Mouse (Mus musculus) right cerebral cortex, adult 2 months (tissue): ENCODE measurements around the gene Lypd6b.

Source experiments
- DNase-seq, 2 experiments: peaks; one replicate each; pipeline ENCODE4 v3.0.0; 2021 to 2022; ENCODE audit warnings: low spot score in 2 of 2

Lypd6b gene

DNA sequence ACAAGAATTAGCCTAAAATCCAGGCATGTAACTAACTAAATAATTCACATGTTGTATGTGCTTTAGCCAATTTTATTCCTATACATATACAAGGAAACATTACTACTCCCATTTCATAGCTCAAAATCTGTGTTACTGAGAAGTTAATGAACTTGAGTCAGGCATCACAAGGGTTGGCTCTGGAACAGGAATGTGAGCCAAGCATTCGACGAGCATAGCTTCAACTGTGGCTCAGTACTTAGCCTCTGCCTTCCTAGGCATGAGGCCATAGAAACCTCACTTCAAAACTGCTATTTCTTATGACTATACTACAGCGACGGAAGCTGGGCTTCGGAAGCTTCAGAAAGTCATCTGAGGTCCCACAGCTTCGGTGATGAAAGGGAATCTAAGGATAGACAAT is 152.9 kb downstream of the Lypd6b start:
- DNase-seq: no peak

DNA sequence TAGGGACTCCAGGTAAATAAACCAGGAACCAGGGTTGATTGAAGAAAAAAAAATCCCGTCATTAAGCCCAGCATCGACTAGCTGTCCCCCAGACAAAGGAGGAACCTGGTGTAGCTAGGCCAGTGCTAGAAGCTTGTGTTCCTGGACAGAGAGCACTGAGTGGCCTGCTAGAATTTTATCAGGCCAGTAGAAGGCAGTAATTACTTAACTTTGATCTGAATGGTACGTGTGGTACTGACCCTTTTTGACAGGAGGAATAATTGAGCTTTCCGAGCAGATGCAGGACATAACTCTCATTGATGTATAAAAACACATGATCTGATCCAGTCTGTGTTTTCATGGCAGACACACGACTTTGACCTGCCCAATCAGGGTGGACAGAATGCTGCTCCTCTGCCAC is 154.6 kb downstream of the Lypd6b start:
- no peak for DNase-seq

DNA sequence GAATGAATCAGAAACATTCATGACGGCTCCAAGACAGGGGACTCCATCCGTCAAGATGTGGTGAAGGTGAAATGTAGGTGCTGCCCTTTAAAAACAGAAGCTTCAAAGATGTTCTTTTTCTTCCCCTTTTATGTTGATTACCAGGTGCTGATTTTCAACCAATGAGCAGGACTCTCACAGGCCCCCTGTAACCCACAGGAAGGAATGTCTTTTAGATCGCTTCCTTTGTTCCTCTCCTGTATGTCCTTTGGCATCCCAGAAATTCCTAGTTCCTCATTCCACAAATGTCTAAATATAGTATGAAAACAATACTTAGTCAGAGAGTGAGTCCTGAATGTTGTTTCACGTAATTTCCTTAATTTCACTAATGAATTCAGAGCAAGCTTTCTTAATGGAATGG is 164.2 kb downstream of the Lypd6b start:
- DNase-seq: no peak

DNA sequence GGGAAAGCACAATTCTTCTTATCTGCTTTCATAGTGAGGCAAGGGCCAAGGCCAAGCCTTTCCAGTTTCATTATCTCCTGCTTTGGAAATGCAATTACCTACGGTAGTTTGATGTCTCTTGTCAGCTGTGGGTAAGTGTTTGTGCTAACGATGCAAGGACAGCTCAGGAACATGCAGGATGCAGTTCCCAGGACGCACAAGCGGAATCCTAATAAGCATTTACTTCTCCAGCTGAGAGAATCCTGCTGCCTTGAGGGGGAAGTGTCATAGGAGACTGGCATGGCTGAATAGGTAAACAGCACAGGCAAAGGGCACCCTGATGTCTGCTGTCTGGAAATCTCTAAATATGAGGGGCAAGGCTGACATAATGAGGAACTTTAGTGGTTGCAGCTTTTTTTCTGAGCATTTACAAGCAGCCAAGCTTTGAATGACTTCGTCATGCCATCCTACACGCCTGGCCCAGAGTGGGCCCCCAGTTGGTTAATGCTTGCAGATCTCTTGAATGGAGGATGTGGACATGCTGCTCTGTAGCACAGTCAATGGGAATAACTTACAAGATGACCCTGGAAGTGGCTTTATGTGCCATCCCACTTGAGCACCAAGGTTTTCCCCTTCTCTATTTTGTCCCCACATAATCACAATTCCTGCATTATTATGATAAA is 165.3 kb downstream of the Lypd6b start:
- no peak for DNase-seq

DNA sequence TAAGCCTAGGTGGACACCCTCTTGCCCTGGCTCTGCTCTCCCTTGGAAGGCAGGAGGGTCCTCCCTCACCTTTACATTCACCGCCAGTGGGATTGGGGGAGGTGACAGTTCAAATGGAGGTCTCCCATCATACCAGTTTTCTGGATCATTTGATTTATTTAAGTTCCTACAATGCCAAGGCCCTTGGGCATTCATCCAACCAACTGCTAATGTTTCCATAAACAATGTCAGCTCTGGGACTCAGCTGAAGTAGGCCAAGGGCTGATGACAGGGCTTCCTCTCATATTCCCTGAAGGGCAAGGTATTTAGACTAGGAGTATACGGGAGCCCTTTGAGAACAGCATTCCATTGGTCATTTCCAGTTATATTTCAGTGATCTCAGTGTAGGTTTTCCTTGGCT is 170.0 kb downstream of the Lypd6b start:
- DNase-seq: no peak

DNA sequence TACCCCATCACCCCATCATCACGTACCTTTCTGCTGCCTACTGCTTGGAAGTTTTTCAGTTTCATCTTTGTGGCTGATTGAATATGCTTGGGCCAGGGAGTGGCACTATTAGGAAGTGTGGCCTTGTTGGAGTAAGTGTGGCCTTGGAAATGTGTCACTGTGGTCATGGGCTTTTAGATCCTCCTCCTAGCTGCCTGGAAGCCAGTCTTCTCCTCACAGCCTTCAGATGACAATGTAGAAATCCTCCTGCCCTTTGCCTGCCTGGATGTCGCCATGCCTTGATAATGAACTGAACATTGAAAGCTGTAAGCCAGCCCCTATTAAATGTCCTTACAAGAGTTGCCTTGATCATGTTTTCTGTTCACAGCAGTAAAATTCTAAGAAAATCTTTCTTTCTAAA is 174.5 kb downstream of the Lypd6b start:
- DNase-seq: no peak

DNA sequence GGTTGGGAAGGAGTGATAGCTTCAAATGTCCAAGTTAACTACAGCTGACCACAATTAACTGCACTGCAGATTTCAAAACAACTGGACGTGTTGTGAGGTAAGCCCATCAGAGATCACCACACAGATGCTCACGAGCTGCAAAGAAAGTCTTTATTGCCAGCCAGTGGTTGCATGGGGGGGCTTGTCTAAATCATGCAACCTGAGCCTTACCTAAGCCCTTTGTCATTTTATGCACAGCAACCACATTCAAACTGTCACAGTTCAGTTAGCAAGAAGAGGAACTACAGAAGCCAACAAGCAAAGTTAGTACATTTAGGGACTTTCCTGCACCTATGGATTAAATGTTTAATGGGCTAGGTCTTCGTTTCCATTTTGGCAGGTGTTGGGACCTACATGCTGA is 177.4 kb downstream of the Lypd6b start:
- DNase-seq: no peak

DNA sequence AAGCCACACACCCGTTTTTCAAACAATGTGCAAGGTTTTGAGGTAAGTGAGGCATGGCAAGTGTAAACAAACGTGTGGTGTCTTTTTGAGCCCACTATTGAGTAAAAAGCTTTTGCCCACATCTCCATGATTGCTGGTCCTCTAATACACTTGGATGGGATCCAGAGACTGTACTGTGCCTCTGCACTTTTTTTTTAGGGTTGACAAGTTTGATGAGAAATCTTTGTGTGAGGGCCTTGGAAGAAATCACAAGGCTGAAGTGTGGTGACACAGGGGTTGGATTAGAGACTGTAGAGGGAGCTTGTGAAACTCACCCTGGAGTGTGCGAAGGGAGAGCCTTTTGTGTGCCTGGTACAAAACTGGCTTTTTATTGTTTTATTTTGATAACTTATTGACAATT is 180.3 kb downstream of the Lypd6b start:
- no peak for DNase-seq

DNA sequence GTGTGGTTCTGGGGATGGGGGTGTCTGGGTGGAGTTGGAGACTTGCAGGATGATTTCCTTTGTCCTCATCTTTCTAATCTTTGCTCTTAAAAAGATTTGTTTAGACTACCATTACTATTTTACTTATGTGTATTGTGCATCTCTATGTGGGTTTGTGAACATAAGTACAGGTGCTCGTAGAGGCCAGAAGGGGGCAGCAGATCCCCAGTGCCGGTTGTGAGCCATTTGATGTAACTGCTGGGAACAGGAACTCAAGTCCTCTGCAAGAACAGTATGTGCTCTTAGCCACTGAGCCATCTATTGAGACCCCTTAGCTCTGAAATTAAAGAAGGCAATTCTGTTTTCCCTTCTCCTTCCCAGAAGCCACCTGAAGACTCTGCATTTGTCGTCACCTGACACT is 183.5 kb downstream of the Lypd6b start:
- no peak for DNase-seq

DNA sequence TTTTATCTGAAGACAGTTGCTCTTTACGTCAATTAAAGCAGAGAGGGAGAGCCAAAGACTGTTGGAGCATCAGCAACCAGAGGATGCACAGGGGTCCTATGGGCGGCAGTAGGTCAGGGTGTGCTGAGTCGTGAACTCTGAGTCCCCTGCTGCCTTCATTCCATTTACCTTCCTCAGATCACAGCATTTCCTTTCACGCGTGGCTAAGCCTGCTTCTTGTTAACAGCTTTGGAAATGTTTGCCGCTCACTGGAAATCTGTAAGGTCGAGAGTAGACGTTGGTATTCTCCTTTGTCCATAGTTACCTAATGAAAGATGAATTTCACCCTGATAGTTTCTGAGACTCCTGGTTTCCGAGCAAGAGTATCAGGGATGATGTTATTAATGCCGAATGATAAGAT is 191.1 kb downstream of the Lypd6b start:
- no peak for DNase-seq

DNA sequence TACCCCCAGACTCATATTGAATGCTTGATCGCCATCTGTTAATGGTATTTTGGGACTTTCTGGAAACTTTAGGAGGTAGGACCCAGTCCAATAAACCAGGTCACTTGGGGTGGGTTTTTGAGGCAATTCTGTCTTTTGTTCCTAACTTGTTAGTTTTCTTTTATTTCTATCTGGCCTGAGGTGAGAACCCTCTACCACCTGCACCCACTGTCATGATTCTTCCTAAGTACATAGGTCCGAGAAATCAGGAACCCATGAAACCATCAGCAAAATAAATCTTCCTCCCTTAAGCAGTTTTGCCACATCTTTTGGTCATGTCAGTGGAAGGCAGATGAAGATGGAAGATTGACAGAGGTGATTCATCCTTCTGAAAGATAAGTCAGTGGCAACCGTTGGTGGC is 192.5 kb downstream of the Lypd6b start:
- no peak for DNase-seq

DNA sequence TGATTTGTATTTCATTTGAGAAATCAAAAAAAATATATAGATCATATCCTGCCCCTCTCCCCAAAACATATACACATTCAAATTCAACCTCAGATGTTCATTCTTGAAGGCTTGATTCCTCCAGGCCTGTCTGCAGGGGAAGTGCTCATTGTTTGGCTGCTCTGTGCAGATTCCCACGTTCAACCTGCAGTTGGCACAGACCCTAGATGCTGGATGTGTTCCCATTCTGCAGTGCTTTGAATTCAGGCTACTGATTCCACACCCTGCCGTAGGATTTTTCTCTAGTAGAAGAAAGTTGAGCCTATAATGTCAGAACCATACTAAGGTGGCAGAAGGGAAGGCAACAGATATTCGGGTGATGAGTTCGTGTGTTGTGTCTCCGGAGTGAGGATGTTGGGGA is 195.5 kb downstream of the Lypd6b start:
- DNase-seq: peak; percentile 32 to 44

DNA sequence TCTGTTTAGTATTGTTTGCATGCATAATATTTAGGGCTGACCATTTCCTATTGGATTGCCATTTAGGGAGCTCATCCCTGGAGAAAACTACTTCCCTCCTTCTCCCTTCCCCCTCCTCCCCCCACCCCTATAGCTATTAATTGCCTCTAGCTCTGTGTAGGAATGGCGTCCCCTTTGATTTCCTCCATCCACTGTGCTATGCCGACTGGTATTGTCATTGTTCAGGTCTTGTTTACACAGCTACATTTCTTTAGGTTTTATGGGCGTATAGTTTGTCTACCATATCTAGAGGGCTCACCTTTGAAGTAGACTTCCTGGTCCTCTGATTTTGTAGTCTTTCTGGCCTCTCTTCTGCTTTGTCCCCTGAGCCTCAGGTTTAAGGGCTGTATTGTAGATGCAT is 197.3 kb downstream of the Lypd6b start:
- no peak for DNase-seq

DNA sequence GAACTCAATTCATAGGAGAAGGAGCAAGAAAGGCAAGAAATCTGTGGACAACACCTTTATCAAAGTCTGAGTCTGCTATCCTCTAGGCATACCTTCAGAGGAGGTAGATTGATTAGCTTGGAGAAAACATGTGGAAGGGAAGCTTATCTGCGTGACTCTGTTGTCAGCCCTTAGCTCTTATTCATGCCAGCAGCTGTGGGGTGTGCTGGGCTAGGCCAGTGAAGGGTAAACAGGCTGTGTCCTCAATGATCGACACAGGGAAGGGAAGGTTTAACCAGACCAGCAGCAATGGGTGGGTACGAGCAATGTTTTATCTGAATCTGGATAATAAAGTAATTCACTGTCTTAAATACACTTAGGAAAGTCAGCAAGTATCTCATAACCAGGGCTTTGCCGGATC is 208.4 kb downstream of the Lypd6b start:
- DNase-seq: no peak

DNA sequence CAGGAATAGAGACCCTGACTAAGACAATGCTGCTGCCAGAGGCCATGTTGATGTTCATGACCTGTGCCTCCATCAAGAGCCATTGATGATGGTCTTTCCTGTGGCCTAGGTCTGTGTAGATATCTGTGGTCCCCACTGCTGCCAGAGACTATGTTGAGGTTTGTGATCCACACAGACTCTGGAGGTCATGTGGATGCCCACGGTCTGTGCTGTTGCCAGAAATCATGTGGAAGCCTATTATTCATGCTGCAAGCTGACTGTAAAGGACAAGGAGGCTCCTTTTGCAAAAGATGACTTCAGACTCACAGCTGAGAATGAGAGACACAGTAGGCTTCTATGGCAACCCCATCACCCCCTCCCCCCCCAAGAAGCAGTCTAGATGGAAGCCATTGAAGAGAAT is 209.7 kb downstream of the Lypd6b start:
- DNase-seq: no peak
